In the genomic region with DNA sequence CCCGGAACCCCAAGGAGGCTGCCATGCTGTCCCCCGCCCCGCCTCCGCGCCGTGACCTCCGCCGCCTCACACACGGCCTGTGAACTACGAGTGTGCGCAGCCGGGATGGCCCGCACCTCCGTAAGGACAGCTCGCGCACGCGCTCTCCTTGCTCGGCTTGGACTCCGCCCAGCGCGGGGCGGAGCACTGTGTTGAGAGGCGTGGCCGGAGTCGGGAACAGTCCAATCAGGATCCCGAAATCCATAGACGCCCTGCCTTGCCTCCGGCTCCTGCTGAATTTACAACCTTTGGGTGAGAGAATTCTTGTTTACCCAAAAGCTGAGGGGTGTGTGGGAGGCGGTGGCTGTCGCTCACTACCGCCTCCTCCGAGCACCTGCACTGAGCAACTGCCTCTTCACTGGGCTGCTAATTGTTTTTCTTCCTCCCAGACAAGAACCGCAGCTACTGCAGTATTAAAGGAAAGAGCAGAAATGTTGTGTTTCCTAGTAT, we compare ENCODE assay signal across 8 mouse cellular contexts. TPM values are rescaled to one million over a fixed set of nuclear protein-coding genes. Genes with fewer than 3 reads are reported as not detected.
DNase-seq lines count a peak whose midpoint lies in the region; ATAC-seq and TF ChIP-seq lines count a peak whose summit lies in the region.

Gene Hibadh (minus strand): TSS at position 166 of the 489 bp plus-strand sequence.

- peak; percentile 99 for ATAC-seq in cerebellum, adult (ENCODE audit: insufficient number of reproducible peaks, low FRiP score, low TSS enrichment)
- ATAC-seq in forebrain, embryonic 13.5 days = peak; percentile 100
- ATAC-seq in liver, postnatal 0 days = peak; percentile 100
- ATAC-seq in neural tube, embryonic 14.5 days (ENCODE audit: low read depth) = peak; percentile 99

- peak; percentile 96 for TF ChIP-seq POLR2A in ES-Bruce4 (IDR thresholded peaks at IDR 0.05; ENCODE audit: insufficient read depth, low read length)

- peaks cover 4% of the 10 kb centered on the region for H3K4me1 ChIP-seq in ES-Bruce4 (ENCODE audit: control insufficient read depth, insufficient read depth, low read length)
- H3K4me1 ChIP-seq in forebrain, embryonic 13.5 days = peaks cover 11% of the 10 kb centered on the region
- peaks cover 13% of the 10 kb centered on the region; the same call in 1 of the 2 replicates for H3K4me1 ChIP-seq in liver, postnatal 0 days (ENCODE audit: insufficient read depth)
- peaks cover 11% of the 10 kb centered on the region for H3K4me1 ChIP-seq in neural tube, embryonic 14.5 days (ENCODE audit: control insufficient read depth, insufficient read depth, low read length)

- H3K4me3 ChIP-seq in ES-Bruce4 (ENCODE audit: low read depth, low read length) = peak within 1 kb of the TSS; percentile 97
- H3K4me3 ChIP-seq in forebrain, embryonic 13.5 days = peak within 1 kb of the TSS; percentile 80
- H3K4me3 ChIP-seq in liver, postnatal 0 days (ENCODE audit: low read depth, low read length) = peak within 1 kb of the TSS; percentile 72
- peak within 1 kb of the TSS; percentile 75 for H3K4me3 ChIP-seq in neural tube, embryonic 14.5 days (ENCODE audit: low read depth, low read length)

- H3K4me2 ChIP-seq in forebrain, embryonic 13.5 days = peak within 1 kb of the TSS; percentile 74
- H3K4me2 ChIP-seq in liver, postnatal 0 days (ENCODE audit: low read depth, low read length) = peak within 1 kb of the TSS; percentile 90
- peak within 1 kb of the TSS; percentile 81 for H3K4me2 ChIP-seq in neural tube, embryonic 14.5 days (ENCODE audit: low read depth, low read length)

- H3K27ac ChIP-seq in ES-Bruce4 (ENCODE audit: insufficient read depth, low read length) = peak within 1 kb of the TSS; percentile 36
- H3K27ac ChIP-seq in forebrain, embryonic 13.5 days = peak within 1 kb of the TSS; percentile 17; the same call in 1 of the 2 replicates
- peak within 1 kb of the TSS; percentile 98 for H3K27ac ChIP-seq in liver, postnatal 0 days (ENCODE audit: low read depth)
- peak within 1 kb of the TSS; percentile 74 for H3K27ac ChIP-seq in neural tube, embryonic 14.5 days (ENCODE audit: low read depth, low read length)

- TF ChIP-seq EP300 in ES-Bruce4 (IDR thresholded peaks at IDR 0.05; ENCODE audit: insufficient read depth, low read depth, low read length) = no peak; the same call in 1 of the 2 replicates
- peak; percentile 56; the same call in 1 of the 2 replicates for TF ChIP-seq EP300 in liver, postnatal 0 days (IDR thresholded peaks at IDR 0.05; ENCODE audit: low read depth)

- DNase-seq in heart, postnatal 10 days = peak; percentile 99
- peak; percentile 87 for DNase-seq in large intestine, adult 2 months (ENCODE audit: low read depth, low spot score)
- DNase-seq in liver, postnatal 0 days = peak; percentile 100
- peak; percentile 99 for DNase-seq in testis, postnatal 10 days (ENCODE audit: low spot score)

- 1% methylated on average over 34 of the region's 34 CpGs for WGBS in forebrain, embryonic 13.5 days
- WGBS in large intestine, adult 2 months = under 1% methylated on average over 34 of the region's 34 CpGs
- WGBS in liver, postnatal 0 days (ENCODE audit: insufficient replicate concordance) = under 1% methylated on average over 34 of the region's 34 CpGs
- WGBS in neural tube, embryonic 14.5 days = 0% methylated on average over 32 of the region's 34 CpGs

- H3K9me3 ChIP-seq in ES-Bruce4 (replicated peaks; ENCODE audit: control insufficient read depth, insufficient read depth, low read length, poor library complexity, severe bottlenecking) = no peaks in the 10 kb centered on the region
- no peaks in the 10 kb centered on the region for H3K9me3 ChIP-seq in forebrain, embryonic 13.5 days (replicated peaks)
- H3K9me3 ChIP-seq in liver, postnatal 0 days (ENCODE audit: low read length) = no peaks in the 10 kb centered on the region
- no peaks in the 10 kb centered on the region for H3K9me3 ChIP-seq in neural tube, embryonic 14.5 days (ENCODE audit: control insufficient read depth, low read length)

- intact Hi-C loops in heart, postnatal 10 days (cut with DNase I) = loop anchor here (5.0 kb wide), 2 partner anchors 72 to 87 kb away; partner anchors contain the start of gene Tax1bp1

- H3K9ac ChIP-seq in ES-Bruce4 (ENCODE audit: low read depth, poor library complexity, severe bottlenecking) = peak within 1 kb of the TSS; percentile 95
- H3K9ac ChIP-seq in forebrain, embryonic 13.5 days = peak within 1 kb of the TSS; percentile 88
- peak within 1 kb of the TSS; percentile 84 for H3K9ac ChIP-seq in liver, postnatal 0 days (replicated peaks)
- peak within 1 kb of the TSS; percentile 80 for H3K9ac ChIP-seq in neural tube, embryonic 14.5 days (replicated peaks; ENCODE audit: low read depth, low read length)

- TF ChIP-seq CTCF in ES-Bruce4 (IDR thresholded peaks at IDR 0.05; ENCODE audit: low read depth, low read length) = peak; percentile 14
- TF ChIP-seq CTCF in liver, postnatal 0 days (IDR thresholded peaks at IDR 0.05; ENCODE audit: low read depth) = peak; percentile 75

- no peaks in the 10 kb centered on the region for H3K27me3 ChIP-seq in ES-Bruce4 (ENCODE audit: control insufficient read depth, insufficient read depth, low read length, poor library complexity, severe bottlenecking)
- no peaks in the 10 kb centered on the region for H3K27me3 ChIP-seq in forebrain, embryonic 13.5 days
- no peaks in the 10 kb centered on the region for H3K27me3 ChIP-seq in liver, postnatal 0 days (ENCODE audit: insufficient read depth, low read length)
- no peaks in the 10 kb centered on the region for H3K27me3 ChIP-seq in neural tube, embryonic 14.5 days (ENCODE audit: control insufficient read depth, insufficient read depth, low read length)

- H3K36me3 ChIP-seq in ES-Bruce4 (ENCODE audit: control insufficient read depth, insufficient read depth, low read length, poor library complexity, severe bottlenecking) = peaks cover 2% of the 10 kb centered on the region; the same call in 1 of the 2 replicates
- H3K36me3 ChIP-seq in forebrain, embryonic 13.5 days (ENCODE audit: poor library complexity, severe bottlenecking) = no peaks in the 10 kb centered on the region
- no peaks in the 10 kb centered on the region for H3K36me3 ChIP-seq in liver, postnatal 0 days (replicated peaks; ENCODE audit: insufficient read depth, low read length)
- H3K36me3 ChIP-seq in neural tube, embryonic 14.5 days (ENCODE audit: control insufficient read depth, insufficient read depth, low read length) = no peaks in the 10 kb centered on the region

RNA-seq across cellular contexts. Expression of gene Hibadh, which starts in this region (rescaled TPM):
- polyA plus RNA-seq in ES-Bruce4 (2011; ENCODE audit: insufficient read depth, insufficient read length, low read depth, missing spikeins) = 106 and 115 TPM in 2 replicates
- 52.4 and 54.7 TPM in 2 replicates for polyA plus RNA-seq in forebrain, embryonic 13.5 days (2015; fragmentation: Nextera tagmentation; extraction: Ambion mirVana)
- total RNA-seq in heart, postnatal 10 days (2021) = 100 to 1,000 TPM; 153 to 156 TPM
- 24.6 and 25.8 TPM in 2 replicates for polyA plus RNA-seq in large intestine, adult 2 months (2012; rRNA removed)
- polyA plus RNA-seq in liver, postnatal 0 days (2015; fragmentation: Nextera tagmentation; extraction: Ambion mirVana) = 110 and 117 TPM in 2 replicates
- polyA plus RNA-seq in neural tube, embryonic 14.5 days (2014; fragmentation: Nextera tagmentation; extraction: Ambion mirVana) = 43.9 and 44.6 TPM in 2 replicates

Comparison
In these comparisons a context has a peak if more than half of its experiments do, and no peak if none do; other contexts are left out.
1. Peak in every context shown above with its lines: DNase-seq, ATAC-seq, H3K4me3 ChIP-seq and H3K27ac ChIP-seq.
2. H3K27ac ChIP-seq: peak in every context shown above with its lines; median percentile 98 in liver, postnatal 0 days; 74 in neural tube, embryonic 14.5 days; 36 in ES-Bruce4; 17 in forebrain, embryonic 13.5 days.